Mouse (Mus musculus): ENCODE measurements at regions not wholly inside any gene's neighbourhood (a gene's known extent, or its start where the extent isn't known, plus 50 kb on each side); places are given as distances from the start of the nearest gene placed in this dataset.

GRCm38 (mm10) chr13:110580570-110580969 is 185.7 kb downstream of the Plk2 start:
- DNase-seq (ENCODE audit: low spot score in 2 of 2), result no peak

DNA sequence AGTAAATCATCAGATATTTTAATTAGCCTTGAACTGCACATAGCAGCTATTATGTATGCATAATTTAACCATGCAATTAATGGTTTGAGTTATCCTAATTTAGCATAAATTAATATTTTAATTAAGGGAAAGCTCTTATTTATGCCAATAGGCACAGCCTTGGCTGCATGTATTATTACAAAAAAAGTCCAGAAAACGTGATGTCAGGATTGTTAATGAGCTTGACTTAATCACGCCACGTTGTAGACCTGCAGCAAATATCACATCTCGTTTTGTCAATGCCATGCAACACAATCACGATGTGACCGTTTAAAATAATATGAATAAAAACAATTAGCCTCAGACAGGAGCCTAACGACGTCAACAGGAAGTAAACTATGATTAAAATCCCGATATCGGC is 189.9 kb downstream of the Plk2 start:
- DNase-seq (ENCODE audit: low spot score in 2 of 2), result no peak

GRCm38 (mm10) chr13:110594630-110595029 is 199.8 kb downstream of the Plk2 start:
- DNase-seq (ENCODE audit: low spot score in 2 of 2), result no peak

DNA sequence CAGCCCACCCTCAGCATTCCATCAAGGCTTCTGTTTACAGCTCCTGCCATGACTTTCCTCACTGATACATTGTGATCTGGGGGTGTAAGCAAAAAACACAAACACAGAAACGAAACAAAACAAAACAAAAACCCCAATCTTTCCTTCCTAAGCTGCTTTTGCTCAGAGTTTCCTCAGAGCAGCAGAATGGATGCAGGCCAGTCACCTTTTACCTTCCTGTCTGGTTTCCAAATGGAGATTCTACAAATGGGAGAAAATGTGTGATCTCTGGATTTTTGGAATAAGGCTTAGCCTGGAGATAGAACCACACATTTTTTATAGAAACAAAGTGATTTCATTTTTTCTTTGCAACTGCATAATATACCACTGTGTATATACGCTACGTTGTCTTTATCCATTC is 204.8 kb downstream of the Plk2 start:
- no peak for DNase-seq (ENCODE audit: low spot score in 2 of 2)

- DNase-seq (ENCODE audit: low spot score in 2 of 2), result no peak
Measured at GRCm38 (mm10) chr13:110600377-110600776, 205.5 kb downstream of the Plk2 start.

DNA sequence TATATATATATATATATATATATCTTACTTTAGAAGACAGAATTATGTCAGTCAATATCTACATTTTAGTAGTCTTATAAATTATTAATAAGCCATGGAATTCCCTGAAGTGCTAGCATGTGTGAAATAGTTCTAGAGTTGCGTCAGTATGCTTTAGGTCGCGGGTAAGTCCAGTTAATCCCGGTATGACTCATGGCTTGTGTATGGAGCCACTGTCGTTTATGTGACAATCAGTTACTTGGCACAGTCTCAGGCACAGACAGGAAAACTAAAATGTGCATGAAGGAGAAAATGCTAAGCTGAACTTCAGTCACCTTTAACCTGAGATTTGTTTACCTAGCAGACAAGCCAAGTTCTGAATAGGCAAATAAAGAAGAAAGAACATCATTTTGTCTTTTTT is 206.5 kb downstream of the Plk2 start:
- no peak for DNase-seq (ENCODE audit: low spot score in 2 of 2)

DNA sequence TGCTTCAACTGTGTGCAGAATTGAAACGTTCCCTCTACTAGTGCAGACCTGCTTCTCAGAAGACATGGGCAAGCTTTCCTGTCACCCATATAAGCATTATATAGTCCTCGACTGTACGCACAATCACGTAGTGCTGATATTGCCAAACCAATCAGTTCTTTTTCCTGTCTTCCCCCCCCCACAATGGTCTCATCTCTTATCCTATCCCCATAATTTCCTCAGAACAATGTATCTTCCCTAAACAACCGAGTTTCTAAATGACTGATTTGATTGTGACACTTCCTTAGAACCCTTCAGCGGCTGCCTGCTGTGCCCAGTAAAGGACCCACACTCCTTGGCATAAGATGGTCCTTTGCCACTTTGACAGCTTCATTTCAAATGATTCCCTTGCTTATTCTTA is 207.0 kb downstream of the Plk2 start:
- DNase-seq (ENCODE audit: low spot score in 2 of 2), result no peak

- DNase-seq (ENCODE audit: low spot score in 2 of 2), result no peak
Measured at GRCm38 (mm10) chr13:110602894-110603293, 208.0 kb downstream of the Plk2 start.

- no peak for DNase-seq (ENCODE audit: low spot score in 2 of 2)
Measured at GRCm38 (mm10) chr13:110619010-110619409, 224.2 kb downstream of the Plk2 start.

GRCm38 (mm10) chr13:110627136-110627535 is 232.3 kb downstream of the Plk2 start:
- DNase-seq (ENCODE audit: low spot score in 2 of 2), result no peak

- DNase-seq (ENCODE audit: low spot score in 2 of 2), result no peak
Measured at GRCm38 (mm10) chr13:110627732-110628131, 232.9 kb downstream of the Plk2 start.

- DNase-seq (ENCODE audit: low spot score in 2 of 2), result no peak
Measured at GRCm38 (mm10) chr13:110628201-110628600, 233.4 kb downstream of the Plk2 start.

DNA sequence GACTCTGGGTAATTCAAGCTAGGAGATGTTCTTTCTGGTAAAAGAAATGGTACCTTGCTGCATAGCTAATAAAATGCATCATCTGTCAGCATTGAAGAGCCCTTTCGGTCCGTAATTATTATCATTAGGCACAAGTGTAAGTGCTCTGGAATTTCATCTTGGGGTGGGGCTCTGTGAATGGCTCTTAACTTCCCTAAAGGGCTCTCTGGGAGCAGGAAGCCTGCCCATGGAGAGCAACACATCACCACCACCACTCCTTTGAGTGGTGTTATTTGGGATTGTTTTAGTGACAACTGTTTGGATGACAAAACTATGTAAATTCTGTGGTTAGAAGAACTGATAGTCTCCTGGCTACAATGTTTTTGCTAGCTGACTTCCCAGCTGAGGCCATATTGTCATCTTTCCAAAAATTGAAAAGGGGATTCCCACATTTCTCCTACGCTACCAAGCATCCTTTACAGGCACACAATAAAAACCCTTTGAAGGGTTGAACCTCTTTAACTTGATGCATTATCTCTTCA is 238.5 kb downstream of the Plk2 start:
- DNase-seq (ENCODE audit: low spot score in 2 of 2), result no peak

GRCm38 (mm10) chr13:110633899-110634298 is 239.1 kb downstream of the Plk2 start:
- no peak for DNase-seq (ENCODE audit: low spot score in 2 of 2)

DNA sequence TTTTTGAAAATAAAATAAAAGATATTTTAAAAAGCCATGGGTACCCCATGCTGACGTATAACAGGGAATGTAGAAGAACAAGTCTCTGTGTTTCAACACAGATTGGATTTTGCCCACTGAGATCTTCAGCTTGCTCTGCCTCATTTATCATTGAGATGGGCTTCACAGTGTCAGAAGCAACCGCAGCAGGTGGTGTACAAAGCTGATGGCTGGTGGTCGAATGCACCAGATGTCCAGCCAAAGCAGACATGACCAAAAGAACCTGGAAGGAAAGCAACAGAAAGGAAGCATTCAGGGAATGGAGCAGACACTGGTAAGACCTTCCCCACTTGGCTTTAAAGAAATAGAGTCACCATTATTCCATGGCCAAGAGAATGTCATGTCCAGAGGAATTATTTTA is 247.9 kb downstream of the Plk2 start:
- DNase-seq (ENCODE audit: low spot score in 2 of 2), result no peak

GRCm38 (mm10) chr13:110643198-110643896 is 248.5 kb downstream of the Plk2 start:
- DNase-seq (ENCODE audit: low spot score in 2 of 2), result no peak

DNA sequence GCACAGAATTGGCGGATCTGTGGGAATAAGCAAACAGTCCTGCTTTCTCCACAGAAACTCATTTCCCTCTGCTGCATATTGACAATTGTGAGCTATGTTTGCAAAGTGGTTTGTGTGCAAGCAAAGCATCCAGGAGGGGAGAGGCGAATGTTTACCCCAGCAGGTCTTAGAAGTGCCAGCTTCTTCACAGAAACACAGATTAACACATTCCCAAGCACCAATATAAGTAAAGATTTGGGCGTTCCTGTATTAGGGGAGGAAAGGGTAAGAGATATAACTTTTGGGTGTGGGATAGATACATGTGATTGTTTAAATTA is 249.0 kb downstream of the Plk2 start:
- DNase-seq (ENCODE audit: low spot score in 2 of 2), result no peak

GRCm38 (mm10) chr13:110649378-110649777 is 254.5 kb downstream of the Plk2 start:
- no peak for DNase-seq (ENCODE audit: low spot score in 2 of 2)

- DNase-seq (ENCODE audit: low spot score in 2 of 2), result no peak
Measured at GRCm38 (mm10) chr13:110649870-110650497, 255.1 kb downstream of the Plk2 start.

DNA sequence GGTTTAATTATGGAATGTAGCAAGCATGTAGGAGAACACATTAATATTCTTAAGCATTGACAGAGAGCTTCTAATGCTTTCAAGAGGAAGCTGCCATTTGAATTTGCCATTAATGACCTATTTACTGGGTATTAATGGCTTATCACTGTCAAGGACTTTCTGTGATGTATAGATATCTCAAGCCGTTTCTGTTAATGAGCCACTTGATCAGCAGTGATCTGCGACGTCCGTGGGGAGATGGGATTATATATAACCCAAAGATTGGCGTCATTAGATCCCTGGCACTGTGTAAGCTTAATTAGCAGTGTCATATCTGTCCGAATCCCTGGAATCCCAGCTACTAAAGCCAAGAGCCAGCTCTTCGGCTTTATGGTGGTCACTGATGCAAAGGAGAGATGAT is 257.4 kb downstream of the Plk2 start:
- no peak for DNase-seq (ENCODE audit: low spot score in 2 of 2)

GRCm38 (mm10) chr13:110665073-110665800 is 270.4 kb downstream of the Plk2 start:
- DNase-seq (ENCODE audit: low spot score in 2 of 2), result no peak

DNA sequence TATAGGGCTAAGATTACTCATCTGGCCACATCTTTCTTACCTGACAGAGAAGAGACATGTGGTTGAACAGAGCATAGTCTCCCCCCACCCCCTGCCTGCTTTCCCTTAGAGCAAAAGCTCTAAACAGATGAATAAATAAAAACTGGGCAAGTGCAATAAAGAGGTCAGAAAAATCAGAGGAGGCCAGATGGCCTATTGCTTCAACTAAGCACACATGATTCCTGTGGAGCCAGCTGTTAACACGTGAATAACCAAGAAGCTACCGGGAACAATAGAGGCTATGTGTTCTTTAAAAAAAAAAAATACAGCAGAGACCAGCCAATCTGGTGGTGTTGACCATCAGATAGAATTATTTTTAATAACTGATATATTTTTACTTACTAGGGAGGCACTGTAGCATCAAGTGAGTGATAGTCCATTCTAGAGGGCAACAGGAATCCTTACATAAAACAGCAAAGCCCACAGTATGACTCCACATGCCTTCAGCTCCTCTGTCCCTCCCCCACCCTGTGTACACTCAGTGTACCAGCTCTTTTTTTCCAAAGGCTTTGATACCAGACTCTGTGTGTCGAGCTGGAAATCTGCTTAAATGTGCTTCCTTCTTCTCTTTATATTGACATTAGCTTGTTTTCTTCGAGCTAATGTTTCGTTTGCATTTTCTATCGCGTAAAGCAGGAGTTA is 272.6 kb downstream of the Plk2 start:
- no peak for DNase-seq (ENCODE audit: low spot score in 2 of 2)
